In genomic region chr4:133432560-133433171, GRCm38 (mm10) we compare ENCODE assay signal across 8 mouse cellular contexts. TPM values are rescaled to one million over a fixed set of nuclear protein-coding genes. Genes with fewer than 3 reads are reported as not detected.
DNase-seq lines count a peak whose midpoint lies in the region; ATAC-seq and TF ChIP-seq lines count a peak whose summit lies in the region.

No protein-coding gene starts in this region.

- H3K4me2 ChIP-seq in lung, embryonic 14.5 days: peak overlapping the region; percentile 26
- peak overlapping the region; percentile 43 for H3K4me2 ChIP-seq in hindbrain, postnatal 0 days (ENCODE audit: low read depth, low read length)
- peak overlapping the region; percentile 34 for H3K4me2 ChIP-seq in midbrain, embryonic 12.5 days (replicated peaks)

- H3K4me3 ChIP-seq in lung, embryonic 14.5 days (ENCODE audit: low read depth, low read length): no peak overlapping the region
- H3K4me3 ChIP-seq in lung, adult 2 months (replicated peaks; ENCODE audit: extremely low read depth, low read depth, low read length): no peak overlapping the region
- peak overlapping the region; percentile 13; the same call in 1 of the 2 replicates for H3K4me3 ChIP-seq in hindbrain, postnatal 0 days (ENCODE audit: low read length)
- no peak overlapping the region for H3K4me3 ChIP-seq in midbrain, embryonic 12.5 days

- 14% methylated on average over 17 of the region's 17 CpGs for whole genome bisulfite sequencing in lung, embryonic 14.5 days
- WGBS in lung, adult 2 months: 23% methylated on average over 17 of the region's 17 CpGs
- 12% methylated on average over 17 of the region's 17 CpGs for WGBS in hindbrain, postnatal 0 days
- 27% methylated on average over 17 of the region's 17 CpGs for WGBS in midbrain, embryonic 12.5 days

- no peak overlapping the region for H3K9ac ChIP-seq in lung, embryonic 14.5 days
- H3K9ac ChIP-seq in hindbrain, postnatal 0 days (replicated peaks; ENCODE audit: low read length): no peak overlapping the region
- peak overlapping the region; percentile 34; the same call in 1 of the 2 replicates for H3K9ac ChIP-seq in midbrain, embryonic 12.5 days (replicated peaks)

- no peaks in the 10 kb centered on the region for H3K9me3 ChIP-seq in lung, embryonic 14.5 days (ENCODE audit: low read depth, low read length)
- no peaks in the 10 kb centered on the region for H3K9me3 ChIP-seq in hindbrain, postnatal 0 days (ENCODE audit: low read length)
- no peaks in the 10 kb centered on the region for H3K9me3 ChIP-seq in midbrain, embryonic 12.5 days

- TF ChIP-seq CTCF in lung, embryonic 14.5 days (IDR thresholded peaks at IDR 0.05; ENCODE audit: low read depth): no peak
- TF ChIP-seq CTCF in lung, adult 2 months (IDR thresholded peaks at IDR 0.05; ENCODE audit: insufficient read depth, low read length): no peak
- TF ChIP-seq CTCF in hindbrain, postnatal 0 days (IDR thresholded peaks at IDR 0.05; ENCODE audit: low read depth): no peak

- no peak for TF ChIP-seq POLR2A in lung, adult 2 months (IDR thresholded peaks at IDR 0.05; ENCODE audit: borderline replicate concordance, extremely low read depth, low read depth, low read length)

- no peak overlapping the region for H3K27ac ChIP-seq in lung, embryonic 14.5 days (ENCODE audit: low read depth)
- peak overlapping the region; percentile 81 for H3K27ac ChIP-seq in hindbrain, postnatal 0 days
- H3K27ac ChIP-seq in midbrain, embryonic 12.5 days (replicated peaks): peak overlapping the region; percentile 60

- no peaks in the 10 kb centered on the region for H3K27me3 ChIP-seq in lung, embryonic 14.5 days (ENCODE audit: insufficient read depth, low read length)
- H3K27me3 ChIP-seq in hindbrain, postnatal 0 days (ENCODE audit: insufficient read depth, low read length): no peaks in the 10 kb centered on the region
- H3K27me3 ChIP-seq in midbrain, embryonic 12.5 days: no peaks in the 10 kb centered on the region

- H3K4me1 ChIP-seq in lung, embryonic 14.5 days (ENCODE audit: insufficient read depth): no peaks in the 10 kb centered on the region
- no peaks in the 10 kb centered on the region for H3K4me1 ChIP-seq in lung, adult 2 months (ENCODE audit: control insufficient read depth, insufficient read depth, low read length)
- 0 out of 2 replicates have a peak, but pooled peaks cover 5% of the 10 kb centered on the region for H3K4me1 ChIP-seq in hindbrain, postnatal 0 days (ENCODE audit: insufficient read depth, low read length)
- H3K4me1 ChIP-seq in midbrain, embryonic 12.5 days: peaks cover 15% of the 10 kb centered on the region

- peak; percentile 62 for DNase-seq in lung, embryonic 14.5 days
- DNase-seq in lung, adult 2 months: no peak
- peak; percentile 67 for DNase-seq in embryo, embryonic 11 days
- peak; percentile 78 for DNase-seq in hindbrain, postnatal 0 days (ENCODE audit: low spot score)
- DNase-seq in thymus, postnatal 25 days: no peak
- DNase-seq in ovary, postnatal 10 days (ENCODE audit: low spot score): no peak

- no peaks in the 10 kb centered on the region for H3K36me3 ChIP-seq in lung, embryonic 14.5 days (ENCODE audit: insufficient read depth)
- no peaks in the 10 kb centered on the region for H3K36me3 ChIP-seq in hindbrain, postnatal 0 days (ENCODE audit: insufficient read depth, low read length)
- no peaks in the 10 kb centered on the region for H3K36me3 ChIP-seq in midbrain, embryonic 12.5 days

- peak; percentile 41; the same call in 1 of the 2 replicates for ATAC-seq in lung, embryonic 14.5 days (ENCODE audit: insufficient read depth)
- peak; percentile 90 for ATAC-seq in hindbrain, postnatal 0 days
- peak; percentile 49 for ATAC-seq in midbrain, embryonic 12.5 days (ENCODE audit: low FRiP score, low read depth)
- ATAC-seq in CD4-positive, CD25-positive, alpha-beta regulatory T cell, adult 4 months: no peak

RNA-seq across cellular contexts. Expression of gene Tent5b, which starts 47.3 kb away (rescaled TPM):
- polyA plus RNA-seq in lung, embryonic 14.5 days (2014; fragmentation: Nextera tagmentation; extraction: Ambion mirVana): 0.41 and 0.42 TPM in 2 replicates
- 21.3 and 23.1 TPM in 2 replicates for polyA plus RNA-seq in lung, adult 2 months (2012; rRNA removed)
- 1.3 and 3.6 TPM in 2 replicates for total RNA-seq in hindbrain, postnatal 0 days (2014; rRNA removed)
- polyA plus RNA-seq in hindbrain, postnatal 0 days (2015; fragmentation: Nextera tagmentation; extraction: Ambion mirVana): 0.49 and 0.55 TPM in 2 replicates
- 0.13 and 0.60 TPM in 2 replicates for polyA plus RNA-seq in midbrain, embryonic 12.5 days (2016; fragmentation: Nextera tagmentation; extraction: Ambion mirVana)
- not detected for polyA plus RNA-seq in CD4-positive, CD25-positive, alpha-beta regulatory T cell, adult 4 months (2017; shearing (Covaris generic))

Comparison
In these comparisons a context has a peak if more than half of its experiments do, and no peak if none do; other contexts are left out.
1. DNase-seq: peak in lung, embryonic 14.5 days (single experiment), embryo, embryonic 11 days (single experiment) and hindbrain, postnatal 0 days (single experiment); none in lung, adult 2 months (single experiment), thymus, postnatal 25 days (single experiment) and ovary, postnatal 10 days (single experiment).
2. RNA of gene Tent5b, which starts 47.3 kb away (polyA plus RNA-seq): 21.3 to 23.1 TPM in lung, adult 2 months; 0.13 to 0.60 TPM in midbrain, embryonic 12.5 days, 0.49 to 0.55 TPM in hindbrain, postnatal 0 days, 0.41 to 0.42 TPM in lung, embryonic 14.5 days and not detected in CD4-positive, CD25-positive, alpha-beta regulatory T cell, adult 4 months; every median in the first group is over 10 times any median in the second.
3. Peak in every context shown above with its lines, with median percentiles within 50 percentile points of each other: H3K4me2 ChIP-seq.